Mouse (Mus musculus) thymus, adult 2 months (tissue): ENCODE results near the gene Cnnm3. TPM values are rescaled to one million over a fixed set of nuclear protein-coding genes. Genes with fewer than 3 reads are reported as not detected.

Source experiments
- DNase-seq: peaks from one replicate; pipeline ENCODE4 v3.0.0; 2021
- H3K27ac ChIP-seq: fragments of 200-500 bp; 2 replicates; pipeline ENCODE4 v1.5.1; 2012; ENCODE audit warnings: low read length, control low read depth; ENCODE audit not compliant: control insufficient read depth, insufficient read depth
- H3K27me3 ChIP-seq: fragments of 200-500 bp; 2 replicates; pipeline ENCODE4 v1.6.1; 2012; ENCODE audit warnings: mild to moderate bottlenecking, low read length, moderate library complexity, mixed read lengths; ENCODE audit not compliant: control insufficient read depth, insufficient read depth
- H3K36me3 ChIP-seq: fragments of 200-500 bp; 2 replicates; pipeline ENCODE4 v1.6.1; 2012; ENCODE audit warnings: mild to moderate bottlenecking, low read length, moderate library complexity; ENCODE audit not compliant: control insufficient read depth, insufficient read depth
- H3K4me1 ChIP-seq: fragments of 200-500 bp; replicated peaks from 2 replicates; pipeline ENCODE4 v1.6.1; 2012; ENCODE audit warnings: low read length; ENCODE audit not compliant: control insufficient read depth, insufficient read depth
- H3K4me3 ChIP-seq: fragments of 200-500 bp; 2 replicates; pipeline ENCODE4 v1.5.1; 2012; ENCODE audit warnings: mild to moderate bottlenecking, low read length, control low read depth, moderate library complexity; ENCODE audit not compliant: control insufficient read depth, insufficient read depth
- CTCF ChIP-seq: fragments of 200-500 bp; IDR thresholded peaks from 2 replicates; pipeline ENCODE4 v1.5.1; 2012; ENCODE audit warnings: mild to moderate bottlenecking, control low read depth, low read length, moderate library complexity, borderline replicate concordance; ENCODE audit not compliant: control insufficient read depth, poor library complexity, insufficient read depth; ENCODE audit errors: extremely low read depth
- POLR2A ChIP-seq: fragments of 200-500 bp; IDR thresholded peaks from 2 replicates; pipeline ENCODE4 v1.6.1; 2012; ENCODE audit warnings: mild to moderate bottlenecking, low read length, control low read depth, moderate library complexity; ENCODE audit not compliant: control insufficient read depth, poor library complexity, insufficient read depth; ENCODE audit errors: extremely low read depth
- WGBS: fragments of 180-500 bp; shearing (Covaris S2); methylation state at CpG from one replicate; pipeline ENCODE4 v1.1.7; 2018; 5-methylcytosine and 5-hydroxymethylcytosine counted together
- polyA plus RNA-seq: library from polyadenylated mRNA; depleted of rRNA; stranded (reverse); fragments of >200 nt; gene quantifications from 2 replicates; pipeline ENCODE4 v1.2.3, GENCODE M21; 2012

The Cnnm3 gene
- polyA plus RNA-seq, 1 experiment = 51.2 TPM

DNA sequence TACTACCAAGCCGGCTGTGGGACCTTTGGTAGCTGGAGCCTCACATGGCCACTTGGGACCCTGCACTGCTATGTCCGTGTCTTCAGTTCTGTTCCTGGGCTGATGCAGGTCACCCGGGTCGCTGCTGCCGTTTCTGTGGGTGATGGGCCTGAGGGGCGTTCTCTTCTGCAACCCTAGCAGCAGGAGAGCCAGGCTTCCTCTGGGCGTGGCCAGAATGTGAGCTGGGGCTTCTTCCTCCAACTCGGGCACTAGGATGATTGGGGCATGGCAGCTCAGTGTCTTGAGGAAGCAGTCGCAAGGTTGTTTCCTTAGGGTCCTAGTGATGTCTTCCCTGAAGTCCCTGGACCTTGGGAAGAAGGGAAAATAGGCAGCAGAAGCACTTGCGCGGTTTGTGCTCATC is 8.0 kb downstream of the Cnnm3 start:
- Histone ChIP-seq H3K4me1 (no peaks in the 10 kb centered on the region), H3K27me3 (no peaks in the 10 kb centered on the region), H3K36me3 (peaks cover 40% of the 10 kb centered on the region), H3K27ac (no peak overlapping the region), H3K4me3 (no peak overlapping the region)
- no peak for DNase-seq
- 92% methylated on average over 11 of the region's 11 CpGs for WGBS
- TF ChIP-seq CTCF (no peak), POLR2A (no peak)

DNA sequence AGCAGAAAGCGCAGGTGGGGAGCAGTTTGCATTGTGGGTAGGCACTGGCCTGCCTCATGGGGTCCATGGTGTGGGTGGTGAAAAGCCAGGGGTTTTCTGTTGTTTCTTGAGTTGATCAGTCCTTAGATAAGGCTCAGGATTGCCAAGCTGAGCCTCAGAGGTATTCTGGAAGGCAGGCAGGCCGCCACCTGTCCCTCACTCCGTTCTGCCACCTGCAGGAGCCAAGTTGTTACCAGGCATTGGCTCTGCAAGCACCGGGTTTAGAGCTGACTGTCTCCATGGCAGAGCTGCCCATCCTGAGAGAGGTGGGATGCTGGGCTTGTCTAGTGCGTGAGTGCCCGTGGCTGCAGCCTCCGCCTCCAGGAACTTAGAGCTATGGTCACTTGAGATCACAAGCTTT is 10.5 kb downstream of the Cnnm3 start:
- DNase-seq = no peak
- peaks cover 52% of the 10 kb centered on the region for H3K36me3 ChIP-seq
- no peak for TF ChIP-seq CTCF
- no peak for TF ChIP-seq POLR2A
- no peaks in the 10 kb centered on the region for H3K27me3 ChIP-seq
- WGBS = 88% methylated on average over 7 of the region's 7 CpGs
- H3K4me3 ChIP-seq = no peak overlapping the region
- no peak overlapping the region for H3K27ac ChIP-seq
- no peaks in the 10 kb centered on the region for H3K4me1 ChIP-seq

DNA sequence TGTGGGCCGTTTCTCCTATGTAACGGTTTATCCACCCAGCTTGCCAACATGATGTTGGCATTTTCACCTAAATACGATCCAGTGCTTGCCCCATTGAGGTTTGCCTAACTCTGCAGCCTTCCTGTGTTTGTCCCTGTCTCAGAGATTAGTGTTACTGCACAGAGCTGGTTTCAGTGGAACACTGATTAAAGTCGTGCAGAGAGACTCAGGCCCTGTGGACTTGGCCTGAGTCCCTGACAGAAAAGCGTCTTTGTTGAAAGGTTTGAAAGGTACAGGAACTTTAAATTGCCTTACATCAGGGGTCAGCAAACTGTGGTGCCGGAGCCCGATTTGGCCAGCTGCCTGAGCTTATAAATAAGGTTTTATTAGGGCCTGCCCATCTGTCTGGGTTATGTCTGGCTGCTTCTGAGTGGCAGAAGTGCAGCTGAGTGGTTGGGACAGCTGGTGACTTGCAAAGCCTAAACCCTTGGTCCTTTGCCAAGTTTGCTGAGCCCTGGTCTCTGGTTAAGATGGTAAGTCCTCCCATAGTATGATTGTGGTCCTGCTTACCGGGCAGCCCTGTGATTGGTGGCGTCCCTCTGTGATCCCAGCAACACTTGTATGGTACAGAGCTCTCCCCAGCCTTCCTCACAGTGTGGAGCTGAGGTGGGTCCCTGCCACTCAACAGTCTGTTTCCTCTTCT is 11.8 kb downstream of the Cnnm3 start:
- Histone ChIP-seq H3K36me3 (peaks cover 52% of the 10 kb centered on the region), H3K27me3 (no peaks in the 10 kb centered on the region), H3K4me1 (no peaks in the 10 kb centered on the region), H3K27ac (no peak overlapping the region), H3K4me3 (no peak overlapping the region)
- no peak for DNase-seq
- WGBS = 96% methylated on average over 9 of the region's 9 CpGs
- TF ChIP-seq CTCF (no peak), POLR2A (no peak)

DNA sequence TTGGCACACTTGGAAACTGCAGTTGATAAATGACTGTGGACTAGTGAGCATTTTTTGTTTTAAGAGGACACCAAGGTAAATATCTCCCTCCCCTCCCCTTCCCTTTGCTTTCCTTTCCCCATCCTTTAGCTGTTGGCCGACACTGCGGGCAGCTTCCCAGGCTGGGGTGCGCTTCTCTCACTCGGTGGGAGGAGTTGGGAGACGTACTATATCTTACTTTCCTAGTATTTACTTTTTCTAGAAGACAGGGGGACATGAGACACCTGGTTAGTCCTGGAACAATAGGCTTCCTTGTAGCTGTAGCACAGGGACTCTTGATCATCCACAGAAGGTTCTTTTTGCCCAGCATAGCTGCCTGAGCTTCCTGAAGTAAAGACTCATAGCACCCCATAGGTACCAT is 12.4 kb downstream of the Cnnm3 start:
- no peaks in the 10 kb centered on the region for H3K27me3 ChIP-seq
- no peaks in the 10 kb centered on the region for H3K4me1 ChIP-seq
- TF ChIP-seq CTCF = no peak
- no peak for TF ChIP-seq POLR2A
- H3K4me3 ChIP-seq = no peak overlapping the region
- DNase-seq = no peak
- no peak overlapping the region for H3K27ac ChIP-seq
- peaks cover 52% of the 10 kb centered on the region for H3K36me3 ChIP-seq
- WGBS = over 99% methylated on average over 5 of the region's 5 CpGs

DNA sequence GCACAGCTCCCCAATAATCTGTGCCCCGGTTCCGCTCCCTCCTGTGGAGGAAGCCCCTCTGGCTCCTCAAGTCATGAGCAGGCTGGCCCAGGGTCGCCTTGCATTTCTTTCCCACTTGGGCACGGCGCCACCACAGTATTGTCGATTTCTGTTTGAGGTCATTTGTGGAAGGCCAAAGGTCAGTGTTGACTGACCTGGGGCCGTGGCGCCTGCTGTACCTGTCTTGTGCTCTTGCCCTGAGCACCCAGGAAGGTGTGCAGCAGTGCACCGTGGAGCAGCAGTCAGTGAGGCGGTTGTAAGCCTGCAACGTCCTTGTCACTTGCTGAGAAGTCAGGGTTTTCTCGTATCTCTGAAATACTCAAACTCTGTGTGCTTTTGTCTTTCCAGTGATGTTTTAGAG is 14.1 kb downstream of the Cnnm3 start:
- Histone ChIP-seq H3K4me1 (no peaks in the 10 kb centered on the region), H3K27me3 (no peaks in the 10 kb centered on the region), H3K27ac (no peak overlapping the region), H3K36me3 (peaks cover 38% of the 10 kb centered on the region), H3K4me3 (no peak overlapping the region)
- TF ChIP-seq POLR2A (no peak), CTCF (no peak)
- no peak for DNase-seq
- WGBS = 95% methylated on average over 12 of the region's 12 CpGs

DNA sequence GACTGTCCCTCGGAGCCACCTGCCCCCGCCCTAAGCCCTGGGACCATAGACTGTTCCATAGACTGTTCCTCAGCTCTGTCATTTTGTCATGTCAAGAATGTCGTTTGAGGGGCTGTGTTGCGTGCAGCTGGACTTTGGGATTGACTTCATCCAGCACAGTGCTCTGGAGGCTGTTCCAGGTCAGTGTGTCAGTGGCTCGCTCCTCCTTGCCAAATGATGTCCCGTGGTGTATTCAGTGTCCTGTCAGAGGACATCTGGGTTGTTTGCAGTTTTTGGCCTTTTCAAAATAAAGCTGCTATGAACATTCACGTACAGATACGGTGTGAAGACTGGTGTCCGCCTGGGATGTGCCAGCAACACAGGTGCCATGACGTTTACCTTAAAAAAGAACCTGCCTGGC is 15.2 kb downstream of the Cnnm3 start:
- Histone ChIP-seq H3K36me3 (peaks cover 28% of the 10 kb centered on the region; the same call in 1 of the 2 replicates), H3K27ac (no peak overlapping the region), H3K4me3 (no peak overlapping the region), H3K27me3 (no peaks in the 10 kb centered on the region), H3K4me1 (no peaks in the 10 kb centered on the region)
- no peak for DNase-seq
- TF ChIP-seq POLR2A (no peak), CTCF (no peak)
- WGBS = 98% methylated on average over 10 of the region's 10 CpGs

DNA sequence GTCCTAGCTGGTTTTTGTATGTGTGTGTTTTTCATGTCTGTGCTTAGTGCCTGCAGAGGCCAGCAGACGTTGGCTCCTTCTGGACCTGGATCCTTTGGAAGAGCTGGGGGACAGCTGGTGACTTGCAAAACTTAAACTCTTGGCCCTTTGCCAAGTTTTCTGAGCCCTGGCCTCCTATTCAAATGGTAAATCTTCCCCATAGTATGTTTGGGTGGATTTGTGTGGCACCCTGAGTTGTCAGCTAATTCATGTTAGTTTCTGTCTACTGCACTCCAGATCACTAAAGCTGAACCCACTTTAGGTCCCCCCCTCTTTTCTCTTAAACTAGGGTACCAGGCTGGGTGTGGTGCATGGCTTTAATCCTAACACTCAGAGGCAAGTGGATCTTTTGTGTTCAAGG is 16.7 kb downstream of the Cnnm3 start:
- H3K27me3 ChIP-seq = no peaks in the 10 kb centered on the region
- no peak overlapping the region for H3K27ac ChIP-seq
- no peak for TF ChIP-seq POLR2A
- no peak for DNase-seq
- no peaks in the 10 kb centered on the region for H3K4me1 ChIP-seq
- WGBS = 88% methylated on average over 1 of the region's 1 CpGs
- H3K4me3 ChIP-seq = no peak overlapping the region
- peaks cover 23% of the 10 kb centered on the region; the same call in 1 of the 2 replicates for H3K36me3 ChIP-seq
